ENCODE assay signal across 8 mouse cellular contexts in the genomic region with DNA sequence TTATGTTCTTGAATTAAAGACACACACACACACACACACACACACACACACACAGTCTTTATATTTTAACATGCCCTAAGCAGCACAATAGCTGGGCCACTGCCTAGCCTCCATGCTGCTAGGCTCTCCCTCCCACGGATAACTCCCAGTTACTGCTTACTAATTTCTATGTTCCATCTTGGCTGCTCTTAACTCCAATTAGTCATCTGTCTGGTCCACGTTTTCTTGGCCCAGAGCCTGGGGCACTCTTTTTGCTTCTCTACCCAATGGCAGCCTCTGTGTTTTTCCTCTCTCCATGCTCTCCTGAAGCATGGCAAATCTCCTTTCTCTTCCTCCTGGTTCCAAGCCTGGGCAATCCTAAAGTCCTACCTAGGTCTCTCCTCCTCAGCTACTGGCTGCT. TPM values are rescaled to one million over a fixed set of nuclear protein-coding genes. Genes with fewer than 3 reads are reported as not detected.
A peak's percentile ranks its signal among the peaks of the same experiment; 100 is the strongest.
DNase-seq lines count a peak whose midpoint lies in the region; ATAC-seq and TF ChIP-seq lines count a peak whose summit lies in the region.
"Had no signal": no experiment of that assay in that cellular context is flagged by ENCODE, and none has a peak within 500 bp of the region (broad histone marks: within the 10 kb centered on the region; RNA-seq: fewer than 3 reads in every experiment).

No protein-coding gene starts in this region.

- H3K27ac ChIP-seq in liver, embryonic 11.5 days (ENCODE audit: low read depth, low read length), result no peak overlapping the region
- H3K27ac ChIP-seq in midbrain, embryonic 13.5 days, result no peak overlapping the region

- no peak overlapping the region for H3K4me3 ChIP-seq in liver, embryonic 11.5 days (ENCODE audit: low read depth, low read length)
- H3K4me3 ChIP-seq in midbrain, embryonic 13.5 days (replicated peaks), result no peak overlapping the region
- H3K4me3 ChIP-seq: megakaryocyte, embryonic 14.5 days had no signal

- H3K9me3 ChIP-seq in liver, embryonic 11.5 days (ENCODE audit: control insufficient read depth, low read length), result no peaks in the 10 kb centered on the region
- H3K9me3 ChIP-seq in midbrain, embryonic 13.5 days, result no peaks in the 10 kb centered on the region
- H3K9me3 ChIP-seq: megakaryocyte, embryonic 14.5 days had no signal

- no peak for TF ChIP-seq POLR2A in brain, embryonic 14.5 days (IDR thresholded peaks at IDR 0.05; ENCODE audit: borderline replicate concordance, extremely low read depth, insufficient read depth, insufficient read length, poor library complexity, severe bottlenecking)

- H3K4me2 ChIP-seq in liver, embryonic 11.5 days, result no peak overlapping the region
- no peak overlapping the region for H3K4me2 ChIP-seq in midbrain, embryonic 13.5 days (replicated peaks)

- H3K27me3 ChIP-seq in liver, embryonic 11.5 days (replicated peaks; ENCODE audit: control insufficient read depth, insufficient read depth, low read length), result no peaks in the 10 kb centered on the region
- H3K27me3 ChIP-seq in midbrain, embryonic 13.5 days, result no peaks in the 10 kb centered on the region
- H3K27me3 ChIP-seq: megakaryocyte, embryonic 14.5 days had no signal

- no peak for TF ChIP-seq CTCF in brain, embryonic 14.5 days (IDR thresholded peaks at IDR 0.05; ENCODE audit: borderline replicate concordance, extremely low read depth, insufficient read depth, insufficient read length)

- DNase-seq in lung, postnatal 36 days, result peak; percentile 11
- no peak for DNase-seq in lung, postnatal 25 days (ENCODE audit: low spot score)
- peak; percentile 79 for DNase-seq in brain, embryonic 14.5 days (ENCODE audit: low read depth)
- DNase-seq in layer of hippocampus, adult 18-20 months (ENCODE audit: low spot score in 2 of 2), result peak; percentile 72 to 83
- DNase-seq in right cerebral cortex, postnatal 36 days (ENCODE audit: low spot score in 2 of 2), result peak; percentile 59 to 68
- no peak for DNase-seq in liver, embryonic 11.5 days (ENCODE audit: low spot score)

- no peaks in the 10 kb centered on the region for H3K36me3 ChIP-seq in liver, embryonic 11.5 days (ENCODE audit: control insufficient read depth, insufficient read depth, low read length)
- no peaks in the 10 kb centered on the region for H3K36me3 ChIP-seq in midbrain, embryonic 13.5 days

- no peak for ATAC-seq in liver, embryonic 11.5 days (replicated peaks; ENCODE audit: low FRiP score)
- no peak for ATAC-seq in midbrain, embryonic 13.5 days

- peaks cover 13% of the 10 kb centered on the region; the same call in 1 of the 2 replicates for H3K4me1 ChIP-seq in liver, embryonic 11.5 days (replicated peaks; ENCODE audit: control insufficient read depth, insufficient read depth, low read length)
- H3K4me1 ChIP-seq in midbrain, embryonic 13.5 days (replicated peaks), result no peaks in the 10 kb centered on the region

- 65% methylated on average over 2 of the region's 2 CpGs for WGBS in liver, embryonic 11.5 days
- WGBS in midbrain, embryonic 13.5 days, result 65% methylated on average over 2 of the region's 2 CpGs

- no peak overlapping the region for H3K9ac ChIP-seq in liver, embryonic 11.5 days (ENCODE audit: low read depth, low read length)
- H3K9ac ChIP-seq in midbrain, embryonic 13.5 days (replicated peaks), result no peak overlapping the region

RNA-seq across cellular contexts. Expression of gene Vcl, which starts 14.8 kb away (rescaled TPM):
- polyA plus RNA-seq in brain, embryonic 14.5 days (2012; rRNA removed), result 18.0 and 24.4 TPM in 2 replicates
- total RNA-seq in layer of hippocampus, adult 18-20 months (2021), result 10 to 100 TPM; 28.2 to 32.5 TPM
- 59.0 and 66.1 TPM in 2 replicates for polyA plus RNA-seq in liver, embryonic 11.5 days (2014; fragmentation: Nextera tagmentation; extraction: Ambion mirVana)
- 9.7 and 11.2 TPM in 2 replicates for polyA plus RNA-seq in midbrain, embryonic 13.5 days (2015; fragmentation: Nextera tagmentation; extraction: Ambion mirVana)

Comparison
In these comparisons a context has a peak if more than half of its experiments do, and no peak if none do; other contexts are left out.
1. DNase-seq: peak in lung, postnatal 36 days (single experiment), brain, embryonic 14.5 days (single experiment), layer of hippocampus, adult 18-20 months (2 of 2) and right cerebral cortex, postnatal 36 days (2 of 2); none in lung, postnatal 25 days (single experiment) and liver, embryonic 11.5 days (single experiment).